Mouse (Mus musculus) spleen, adult 12 weeks (tissue): ENCODE data around the gene Kifc1.
"Not testable (repeated sequence)": the region's sequence is repeated elsewhere in the genome, so short reads cannot be mapped to it uniquely, and the experiment has no call there.

Experiments
- DNase-seq: peaks from one replicate; pipeline ENCODE4 v3.0.0; 2022; ENCODE audit warnings: low spot score

Kifc1 gene

DNA sequence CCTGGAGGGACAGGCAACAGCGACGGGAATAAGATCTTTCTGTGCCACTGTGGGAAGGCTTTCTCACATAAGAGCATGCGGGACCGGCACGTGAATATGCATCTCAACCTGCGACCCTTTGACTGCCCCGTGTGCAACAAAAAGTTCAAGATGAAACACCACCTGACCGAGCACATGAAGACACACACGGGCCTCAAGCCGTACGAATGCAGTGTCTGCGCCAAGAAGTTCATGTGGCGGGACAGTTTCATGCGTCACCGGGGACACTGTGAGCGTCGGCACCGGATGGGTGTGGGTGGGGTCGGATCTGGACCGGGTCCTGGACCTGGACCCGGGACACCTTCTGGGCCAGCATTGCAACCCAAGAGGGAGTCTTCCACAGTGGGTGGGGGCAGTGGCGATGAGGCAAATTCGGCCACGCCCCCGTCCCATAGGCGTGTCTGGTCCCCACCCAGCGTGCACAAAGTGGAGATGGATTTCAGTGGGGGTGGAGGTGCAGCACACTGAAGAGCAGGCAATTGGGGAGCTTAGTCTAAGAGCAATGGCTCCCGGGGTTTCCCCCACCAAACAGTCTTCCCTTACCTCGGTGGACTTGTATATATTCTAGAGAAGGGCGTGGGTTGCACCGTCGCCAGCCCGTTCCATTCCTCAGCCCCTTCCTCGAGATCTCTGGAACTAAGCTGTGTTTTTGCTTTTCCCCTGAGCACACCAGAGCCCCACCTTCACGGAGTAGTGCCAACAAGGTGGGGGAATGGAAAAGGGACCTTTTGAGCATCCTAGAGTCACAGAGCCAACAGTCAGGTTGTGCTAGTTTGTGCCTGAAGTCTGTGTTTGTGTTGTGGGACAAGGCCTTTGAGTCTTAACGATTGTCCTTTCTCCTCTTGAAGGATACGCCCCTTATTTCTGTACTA, 28.1 kb upstream of the Kifc1 start:
- DNase-seq, result no peak

DNA sequence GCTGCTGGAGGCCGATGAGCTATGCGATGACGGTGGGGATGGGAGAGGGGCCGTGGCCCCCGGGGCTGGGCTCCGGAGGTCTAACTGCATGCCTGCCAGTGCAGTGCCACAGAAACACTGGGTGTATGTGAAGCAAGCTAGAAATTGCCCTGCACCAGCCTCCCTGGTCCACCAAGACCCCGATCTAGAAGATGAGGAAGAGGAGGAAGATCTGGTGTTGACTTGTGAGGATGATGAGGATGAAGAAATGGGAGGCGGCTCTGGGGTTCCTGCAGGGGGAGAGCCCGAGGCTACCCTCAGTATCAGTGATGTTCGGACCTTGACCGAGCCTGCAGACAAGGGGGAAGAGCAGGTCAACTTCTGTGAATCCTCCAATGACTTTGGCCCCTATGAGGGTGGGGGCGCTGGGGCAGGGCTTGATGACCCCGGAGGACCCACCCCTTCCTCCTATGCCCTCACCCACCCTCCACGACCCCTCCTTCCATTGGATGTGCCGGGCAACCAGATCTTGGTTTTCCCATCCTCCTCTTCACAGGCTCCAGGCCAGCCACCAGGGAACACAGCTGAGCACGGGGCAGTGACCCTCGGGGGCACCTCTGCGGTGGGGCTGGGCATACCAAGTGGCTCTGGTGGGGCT, 27.3 kb upstream of the Kifc1 start:
- no peak for DNase-seq

DNA sequence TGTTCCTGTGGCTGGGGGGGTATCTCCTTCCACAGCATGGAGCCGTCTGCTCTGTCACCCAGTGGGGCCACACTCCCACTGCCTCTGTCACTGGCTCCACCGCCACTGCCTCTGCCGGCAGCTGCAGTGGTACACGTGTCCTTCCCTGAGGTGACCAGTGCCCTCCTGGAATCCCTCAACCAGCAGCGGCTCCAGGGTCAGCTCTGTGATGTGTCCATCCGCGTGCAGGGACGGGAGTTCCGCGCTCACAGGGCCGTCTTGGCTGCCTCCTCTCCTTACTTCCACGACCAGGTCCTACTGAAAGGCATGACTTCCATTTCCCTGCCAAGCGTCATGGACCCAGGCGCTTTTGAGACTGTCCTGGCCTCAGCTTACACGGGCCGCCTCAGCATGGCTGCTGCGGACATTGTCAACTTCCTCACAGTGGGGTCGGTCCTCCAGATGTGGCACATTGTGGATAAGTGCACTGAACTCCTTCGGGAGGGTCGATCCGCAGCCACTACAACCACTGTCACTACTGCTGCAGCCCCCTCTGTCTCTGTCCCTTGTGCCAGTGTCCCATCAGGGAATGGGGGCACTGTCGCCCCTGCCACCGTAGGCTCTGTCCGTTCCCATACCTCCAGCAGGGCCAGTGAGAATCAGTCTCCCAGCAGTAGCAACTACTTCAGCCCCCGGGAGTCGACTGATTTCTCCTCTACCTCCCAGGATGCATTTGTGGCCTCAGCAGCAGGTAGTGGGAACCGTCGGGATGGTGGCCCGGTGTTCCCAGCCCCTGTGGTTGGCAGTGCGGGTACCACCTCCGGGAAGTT, 26.6 kb upstream of the Kifc1 start:
- DNase-seq, result no peak

DNA sequence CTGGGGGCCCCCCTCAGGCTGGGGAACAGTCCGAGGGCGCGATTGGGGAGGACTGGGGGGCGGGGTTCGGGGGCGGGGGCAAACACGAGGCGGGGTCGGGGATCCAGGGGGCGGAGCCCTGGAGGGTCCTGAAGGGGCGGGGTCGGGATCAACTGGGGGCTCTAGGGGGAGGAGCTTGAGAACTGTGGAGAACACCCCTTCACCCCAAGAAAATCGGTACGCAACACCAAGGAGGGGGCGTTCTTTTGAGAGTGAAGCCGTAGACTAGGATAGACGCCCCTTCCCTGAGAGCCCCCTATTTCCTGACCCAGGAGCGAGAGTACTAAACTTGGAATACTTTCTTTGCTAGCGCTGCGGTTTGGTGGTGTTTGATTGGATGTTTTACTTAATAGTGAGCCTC, 25.8 kb upstream of the Kifc1 start:
- DNase-seq, result no peak

DNA sequence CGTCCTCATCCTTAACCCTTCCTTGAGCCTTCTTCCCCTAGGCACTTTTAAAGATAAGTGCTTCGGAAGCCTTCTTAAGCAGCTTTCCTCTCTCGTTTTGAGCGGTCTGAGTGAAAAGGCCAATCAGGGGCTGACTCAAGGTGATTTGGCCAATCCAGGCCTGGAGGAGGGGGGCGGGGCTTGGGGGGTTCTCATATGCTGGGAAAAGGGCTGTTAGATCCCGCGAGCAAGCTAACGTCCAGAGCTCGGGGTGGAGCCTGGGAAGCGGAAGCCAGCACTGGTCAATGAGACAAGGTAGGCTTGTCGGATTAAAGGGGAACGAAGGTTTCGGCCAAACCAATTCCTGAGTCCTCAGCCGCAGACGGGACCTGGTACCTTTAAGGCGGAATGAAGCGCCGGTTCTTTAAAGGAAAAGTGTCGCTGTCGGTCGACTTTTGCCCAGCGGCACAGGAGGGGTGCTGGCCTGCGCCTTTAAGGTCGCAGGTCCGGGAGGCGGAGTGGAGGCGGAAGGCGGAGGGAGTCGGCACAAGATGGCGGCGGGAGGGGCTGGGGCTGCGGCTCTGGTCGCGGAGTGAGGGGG, 25.3 kb upstream of the Kifc1 start, which contains the start of the genes Tapbp and Zbtb22:
Gene Tapbp (plus strand): TSS at position 229 of the 580 bp plus-strand sequence.
Gene Zbtb22 (plus strand): TSS at position 234 of the 580 bp plus-strand sequence.
- DNase-seq, result peak; percentile 90

DNA sequence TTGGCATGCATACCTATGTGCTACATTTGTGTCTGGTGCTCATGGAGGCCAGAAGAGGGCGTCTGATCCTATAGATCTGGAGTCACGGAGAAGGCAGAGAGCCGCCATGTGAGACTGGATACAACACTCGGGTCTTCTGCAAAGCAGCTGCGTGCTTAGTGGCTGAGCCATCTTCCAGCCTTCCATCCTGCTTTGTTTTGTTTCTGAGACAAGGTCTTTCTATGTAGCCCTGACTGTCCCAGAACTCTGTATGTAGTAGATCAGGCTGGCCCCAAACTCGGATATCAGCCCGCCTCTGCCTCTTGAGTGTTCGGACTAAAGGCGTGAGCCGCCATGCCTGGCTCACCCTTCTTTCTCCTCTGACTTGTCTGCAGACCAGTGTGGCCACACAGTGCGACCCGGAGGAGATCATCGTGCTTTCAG, 24.5 kb upstream of the Kifc1 start:
- DNase-seq, result no peak

DNA sequence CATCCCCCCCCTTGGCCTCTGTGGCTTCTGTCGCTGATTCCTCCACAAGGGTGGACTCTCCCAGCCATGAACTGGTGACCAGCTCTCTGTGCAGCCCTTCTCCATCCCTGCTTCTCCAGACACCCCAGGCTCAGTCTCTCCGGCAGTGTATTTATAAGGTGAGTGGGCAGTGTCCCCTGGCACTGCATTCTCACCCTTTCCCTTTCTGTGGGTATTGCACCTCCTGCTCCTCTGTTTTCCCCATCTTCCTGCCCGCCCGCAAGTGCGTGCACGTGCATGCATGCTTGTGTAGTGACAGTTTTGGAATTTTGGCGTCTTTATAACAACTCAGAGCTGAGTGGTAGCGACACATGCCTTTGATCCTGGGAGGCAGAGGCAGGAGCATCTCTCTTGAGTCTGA, 23.4 kb upstream of the Kifc1 start:
- no peak for DNase-seq

DNA sequence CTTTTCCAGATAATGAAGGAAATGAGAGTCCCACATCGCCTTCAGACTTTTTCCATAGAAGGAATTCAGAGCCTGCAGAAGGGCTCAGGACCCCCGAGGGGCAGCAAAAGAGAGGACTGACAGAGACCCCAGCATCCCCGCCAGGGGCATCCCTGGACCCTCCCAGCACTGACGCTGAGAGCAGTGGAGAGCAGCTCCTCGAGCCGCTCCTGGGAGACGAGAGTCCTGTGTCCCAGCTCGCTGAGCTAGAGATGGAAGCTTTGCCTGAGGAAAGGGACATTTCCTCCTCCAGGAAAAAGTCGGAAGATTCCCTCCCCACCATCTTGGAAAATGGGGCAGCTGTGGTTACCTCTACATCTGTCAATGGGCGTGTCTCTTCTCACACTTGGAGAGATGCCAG, 22.8 kb upstream of the Kifc1 start:
- no peak for DNase-seq

DNA sequence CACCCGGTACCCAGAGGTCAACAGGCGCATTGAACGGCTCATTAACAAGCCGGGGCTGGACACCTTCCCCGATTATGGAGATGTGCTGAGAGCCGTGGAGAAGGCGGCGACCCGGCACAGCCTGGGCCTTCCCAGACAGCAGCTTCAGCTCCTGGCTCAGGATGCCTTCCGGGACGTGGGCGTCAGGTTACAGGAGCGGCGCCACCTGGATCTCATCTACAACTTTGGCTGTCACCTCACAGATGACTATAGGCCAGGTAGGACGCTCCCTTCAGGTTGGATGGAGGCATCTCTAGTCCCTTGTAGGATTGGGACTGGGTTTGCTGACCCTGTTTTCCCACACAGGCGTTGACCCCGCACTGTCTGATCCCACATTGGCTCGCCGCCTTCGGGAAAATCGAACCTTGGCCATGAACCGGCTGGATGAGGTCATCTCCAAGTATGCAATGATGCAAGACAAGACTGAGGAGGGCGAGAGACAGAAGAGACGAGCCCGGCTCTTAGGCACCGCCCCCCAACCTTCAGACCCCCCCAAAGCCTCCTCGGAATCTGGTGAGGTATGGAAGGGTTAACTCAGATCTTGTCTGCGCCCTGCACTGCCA, 21.5 kb upstream of the Kifc1 start:
- no peak for DNase-seq

DNA sequence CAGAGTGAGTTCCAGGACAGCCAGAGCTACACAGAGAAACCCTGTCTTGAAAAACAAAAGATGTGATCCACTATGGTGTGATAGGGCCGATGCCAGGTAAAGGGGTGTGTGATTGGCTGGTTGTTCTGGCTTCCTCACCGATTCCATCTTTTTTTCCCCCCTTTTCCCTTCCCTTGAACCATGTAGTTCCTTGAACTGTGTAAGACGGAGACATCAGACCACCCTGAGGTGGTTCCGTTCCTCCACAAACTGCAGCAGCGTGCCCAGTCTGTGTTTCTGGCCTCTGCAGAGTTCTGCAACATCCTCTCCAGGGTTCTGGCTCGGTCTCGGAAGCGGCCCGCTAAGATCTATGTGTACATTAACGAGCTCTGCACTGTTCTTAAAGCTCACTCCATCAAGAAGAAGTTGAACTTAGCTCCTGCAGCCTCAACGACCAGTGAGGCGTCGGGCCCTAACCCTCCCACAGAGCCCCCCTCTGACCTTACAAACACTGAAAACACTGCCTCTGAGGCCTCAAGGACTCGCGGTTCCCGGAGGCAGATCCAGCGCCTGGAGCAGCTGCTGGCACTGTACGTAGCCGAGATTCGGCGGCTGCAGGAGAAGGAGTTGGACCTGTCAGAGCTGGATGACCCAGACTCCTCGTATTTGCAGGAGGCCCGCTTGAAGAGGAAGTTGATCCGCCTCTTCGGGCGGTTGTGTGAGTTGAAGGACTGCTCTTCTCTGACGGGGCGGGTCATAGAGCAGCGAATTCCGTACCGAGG, 20.8 kb upstream of the Kifc1 start:
- DNase-seq, result no peak

DNA sequence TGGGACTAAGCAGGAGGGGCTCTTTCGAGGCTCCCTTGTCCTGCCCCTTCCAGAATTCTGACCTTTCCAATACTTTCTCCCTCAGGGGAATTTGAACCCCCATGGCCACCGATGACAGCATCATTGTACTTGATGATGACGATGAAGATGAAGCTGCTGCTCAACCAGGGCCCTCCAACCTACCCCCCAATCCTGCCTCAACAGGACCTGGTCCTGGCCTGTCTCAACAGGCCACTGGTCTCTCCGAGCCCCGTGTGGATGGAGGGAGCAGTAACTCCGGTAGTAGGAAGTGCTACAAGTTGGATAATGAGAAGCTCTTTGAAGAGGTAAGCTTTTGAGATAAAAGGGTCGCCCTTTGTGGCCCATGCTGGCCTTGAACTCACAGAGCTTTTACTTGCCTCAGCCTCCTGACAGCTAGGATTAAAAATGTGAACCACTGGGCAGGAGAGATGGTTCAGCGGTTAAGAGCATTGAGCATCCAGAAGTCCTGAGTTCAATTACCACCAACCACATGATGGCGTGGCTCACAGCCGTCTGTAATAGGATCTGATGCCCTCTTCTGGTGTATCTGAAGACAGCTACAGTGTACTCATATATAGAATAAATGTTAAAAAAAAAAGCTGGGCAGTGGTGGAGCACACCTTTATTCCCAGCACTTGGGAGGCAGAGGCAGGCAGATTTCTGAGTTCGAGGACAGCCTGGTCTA, 20.0 kb upstream of the Kifc1 start:
- DNase-seq, result no peak

DNA sequence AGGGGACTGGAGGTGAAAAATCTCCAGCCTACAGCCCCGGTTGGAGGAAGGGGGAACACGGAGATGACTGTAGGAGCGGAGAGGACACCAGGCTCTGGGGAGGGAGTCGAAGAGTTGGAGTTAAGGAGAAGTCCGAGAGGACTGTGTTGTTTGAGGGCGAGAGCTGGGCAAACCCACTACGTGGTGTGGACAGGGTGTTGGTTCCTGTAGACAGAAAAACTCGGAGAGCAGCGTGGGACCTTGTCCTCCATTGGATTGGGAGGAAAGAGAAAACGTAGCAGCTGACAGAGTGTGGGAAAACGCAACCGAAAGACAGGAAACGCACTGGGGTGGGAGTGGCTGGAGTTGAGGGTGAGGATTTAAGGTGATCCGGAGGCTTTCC, 19.4 kb upstream of the Kifc1 start:
- no peak for DNase-seq

DNA sequence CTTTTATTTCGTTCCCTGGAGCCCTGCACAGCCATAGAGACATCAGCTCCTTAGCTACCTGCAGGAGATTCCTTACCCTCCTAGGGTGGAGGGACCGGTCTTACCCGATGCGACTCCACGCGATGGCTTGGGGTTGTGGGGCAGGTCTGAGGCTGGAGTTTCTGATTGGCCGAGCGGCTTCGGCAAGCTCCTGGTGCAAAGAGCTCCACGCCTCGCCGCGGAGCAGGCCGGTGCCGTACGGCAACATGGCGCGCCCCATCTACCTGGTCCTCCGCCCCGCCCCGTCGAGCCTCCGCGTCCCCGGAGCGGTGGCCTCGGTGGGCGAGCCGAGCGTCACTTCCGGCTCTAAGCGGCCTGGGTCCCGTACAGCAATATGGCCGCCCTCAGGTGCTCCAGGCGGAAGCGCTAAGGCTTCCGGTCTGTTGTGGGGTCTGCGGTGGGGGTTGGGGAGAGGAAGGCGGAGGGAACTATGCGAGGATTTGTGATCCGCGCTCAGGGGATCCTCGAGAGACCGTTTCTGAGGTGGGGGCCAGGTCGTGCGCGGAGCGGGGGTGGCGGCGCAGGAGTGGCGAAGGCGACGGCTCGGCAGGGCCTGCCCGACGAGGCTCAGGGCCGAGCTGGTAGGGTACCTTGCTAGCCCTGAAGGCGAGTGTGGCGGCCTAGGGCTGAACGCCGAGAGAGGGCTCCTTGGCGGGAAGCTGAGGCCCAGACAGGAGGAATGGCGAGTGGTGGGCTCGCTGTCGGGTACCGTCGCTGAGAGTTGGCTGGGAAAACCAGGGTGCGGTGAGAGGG, 18.8 kb upstream of the Kifc1 start, which contains the start of gene Daxx:
Gene Daxx (plus strand): TSS at position 338 of the 792 bp plus-strand sequence.
- peak; percentile 95 for DNase-seq

DNA sequence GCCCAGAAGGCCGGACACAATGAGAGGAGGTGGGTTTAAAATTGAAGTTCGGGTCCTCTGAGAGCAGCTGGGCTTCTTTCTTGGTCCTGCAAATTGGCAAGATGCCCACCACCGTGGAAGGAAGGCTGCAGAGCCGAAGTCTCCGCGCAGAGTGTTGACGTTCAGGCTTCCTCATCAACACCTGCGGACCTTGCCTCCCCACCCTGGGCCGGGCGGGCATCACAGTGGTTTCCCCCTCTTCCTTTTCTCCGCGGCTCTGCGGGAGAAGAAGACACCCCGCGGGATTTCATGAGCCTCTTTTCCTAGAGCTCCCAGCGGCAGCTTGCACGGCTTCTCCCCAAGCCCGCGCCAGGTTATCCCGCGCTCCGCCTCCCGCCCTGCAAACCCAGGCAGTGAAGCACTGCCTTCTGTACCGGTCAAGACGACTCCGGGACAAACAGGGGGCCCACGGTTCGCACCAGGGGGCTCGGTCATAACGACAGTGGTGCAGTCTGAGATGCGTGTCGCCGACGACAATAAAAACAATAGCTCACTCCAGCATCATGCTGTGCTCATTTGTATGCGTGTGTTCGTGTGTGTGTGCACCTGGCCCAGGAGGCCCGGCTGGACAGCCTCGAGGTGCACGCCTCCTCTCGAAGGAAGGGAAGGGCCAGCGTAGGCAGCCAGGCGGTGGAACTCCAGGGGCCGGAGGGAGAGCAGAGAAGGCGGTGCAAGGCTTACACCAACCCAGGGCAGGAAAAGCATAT, 18.0 kb upstream of the Kifc1 start:
- no peak for DNase-seq

DNA sequence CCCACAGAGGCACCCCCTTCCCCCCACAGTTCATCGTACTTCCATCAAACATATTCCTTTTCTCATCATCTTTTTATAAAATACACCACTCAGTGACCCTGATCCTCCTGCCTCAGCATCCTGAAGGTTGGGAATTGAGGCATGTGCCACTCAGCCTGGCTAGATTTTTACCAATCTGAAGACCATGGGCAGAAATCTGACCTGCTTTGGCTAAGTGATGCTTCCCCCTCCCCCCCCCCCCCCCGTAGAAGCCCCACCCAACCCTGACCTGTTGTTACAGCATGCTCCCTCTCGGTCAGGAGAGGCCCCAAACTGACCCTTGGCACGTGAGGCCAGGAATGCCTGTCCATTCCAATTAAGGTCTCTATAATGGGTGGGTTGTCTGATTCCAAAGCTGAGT, 14.4 kb upstream of the Kifc1 start, which contains the start of gene Platr17:
Gene Platr17 (plus strand): TSS at position 301 of the 400 bp plus-strand sequence.
- DNase-seq, result not testable (repeated sequence)

DNA sequence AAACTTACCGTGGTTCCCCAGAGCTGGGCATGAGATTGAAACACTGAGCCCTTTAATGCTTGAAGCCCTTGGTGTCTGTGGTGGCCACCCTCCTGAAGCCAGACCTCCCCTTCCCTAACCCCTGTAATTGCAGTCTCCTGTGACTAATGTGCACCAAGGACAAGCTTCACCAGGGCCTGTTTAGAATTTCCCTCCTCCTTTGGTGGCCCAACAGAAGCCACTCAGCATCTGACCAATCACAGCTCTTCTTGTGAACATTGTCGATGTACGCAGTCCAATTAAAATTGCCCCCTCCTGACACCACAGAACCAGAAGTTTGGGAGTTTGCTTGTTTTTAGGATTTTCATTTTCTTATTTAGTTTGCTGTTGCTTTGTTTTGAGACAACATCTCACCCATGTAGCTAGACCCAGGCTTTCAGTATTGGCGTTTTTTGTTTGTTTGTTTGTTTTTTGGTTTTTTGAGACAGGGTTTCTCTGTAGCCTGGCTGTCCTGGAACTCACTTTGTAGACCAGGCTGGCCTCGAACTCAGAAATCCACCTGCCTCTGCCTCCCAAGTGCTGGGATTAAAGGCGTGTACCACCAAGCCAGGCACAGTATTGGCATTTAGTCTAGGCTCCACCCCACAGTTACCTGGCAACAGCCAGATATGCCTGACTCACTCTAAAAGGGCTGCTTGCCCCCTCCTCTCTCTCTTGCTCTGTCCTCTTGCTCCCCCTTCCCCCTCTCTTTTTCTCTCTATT, 13.6 kb upstream of the Kifc1 start:
- not testable (repeated sequence) for DNase-seq

DNA sequence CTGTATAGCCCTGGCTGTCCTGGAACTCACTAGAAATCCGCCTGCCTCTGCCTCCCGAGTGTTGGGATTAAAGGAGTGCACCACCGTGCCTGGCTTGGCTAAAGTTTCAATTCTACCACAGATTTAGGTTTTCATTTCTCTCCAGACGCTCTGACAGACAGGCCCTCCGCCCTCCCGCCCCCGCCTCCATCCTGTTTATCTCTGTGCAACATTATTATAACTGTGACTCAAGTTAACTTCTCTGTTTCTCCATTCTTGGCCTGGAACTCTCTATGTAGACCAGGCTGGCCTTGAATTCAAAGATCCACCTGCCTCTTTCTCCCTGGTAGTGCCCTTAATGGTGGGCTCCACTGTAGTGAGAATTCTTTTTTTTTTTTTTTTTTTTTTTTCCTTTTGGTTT, 12.0 kb upstream of the Kifc1 start:
- no peak for DNase-seq

DNA sequence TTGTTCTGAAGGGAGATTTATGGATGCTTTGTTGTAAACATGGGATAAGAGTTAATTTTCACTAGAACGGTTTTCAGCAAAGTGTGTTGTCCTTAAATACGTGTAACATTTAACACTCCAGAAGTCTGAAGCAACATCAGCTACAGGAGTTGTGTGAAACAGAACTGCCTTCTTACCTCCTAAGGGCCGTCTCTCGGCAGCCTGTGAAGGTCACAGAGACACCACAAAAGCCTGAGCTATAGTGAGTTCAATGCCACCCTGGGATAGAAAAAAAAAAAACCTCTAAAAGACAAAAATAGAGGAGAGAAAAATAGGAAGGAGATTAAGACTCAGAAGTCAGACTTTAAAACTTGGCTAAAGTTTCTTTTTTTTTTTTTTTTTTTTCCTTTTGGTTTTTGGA, 11.6 kb upstream of the Kifc1 start:
- DNase-seq, result no peak
